Mouse (Mus musculus): ENCODE measurements around the gene Pdgfra. TPM values are rescaled to one million over a fixed set of nuclear protein-coding genes. Genes with fewer than 3 reads are reported as not detected.

Gene Pdgfra
- polyA plus RNA-seq, 1 experiment = 1.8 TPM

DNA sequence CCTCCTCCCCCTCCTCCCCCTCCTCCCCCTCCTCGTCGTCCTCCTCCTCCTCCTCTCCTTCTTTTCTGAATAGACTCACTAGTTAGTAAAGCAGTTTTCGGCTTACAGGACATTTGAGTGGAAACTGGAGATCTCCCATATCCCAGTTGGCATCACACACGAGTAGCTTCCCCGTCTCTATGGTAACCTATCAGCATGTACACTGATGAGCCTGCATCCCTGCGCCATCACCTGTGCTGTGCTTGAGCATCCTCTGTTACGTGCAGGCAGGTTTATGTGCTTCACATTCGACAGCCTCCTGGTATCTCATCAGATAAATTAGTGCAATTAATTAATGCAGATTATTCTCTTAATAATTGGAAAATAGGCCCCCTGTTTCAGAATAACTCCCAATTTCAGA lies 46.3 kb downstream of the Pdgfra start:
- Histone ChIP-seq H3K36me3 (ENCODE audit: control insufficient read depth, insufficient read depth) (no peaks in the 10 kb centered on the region), H3K4me3 (ENCODE audit: insufficient read depth, poor library complexity, severe bottlenecking) (no peak overlapping the region), H3K79me3 (ENCODE audit: low read depth) (no peaks in the 10 kb centered on the region), H3K79me2 (ENCODE audit: control insufficient read depth, insufficient read depth) (no peaks in the 10 kb centered on the region), H3ac (ENCODE audit: control insufficient read depth, insufficient read length, low read depth) (no peak overlapping the region), H3K27me3 (ENCODE audit: control insufficient read depth, insufficient read depth, insufficient read length) (no peaks in the 10 kb centered on the region)
- TF ChIP-seq CTCF (IDR thresholded peaks at IDR 0.05; ENCODE audit: control insufficient read depth, insufficient read depth, insufficient read length) = no peak
- no peak for TF ChIP-seq CEBPB (IDR thresholded peaks at IDR 0.05; ENCODE audit: low read depth)
- no peak for TF ChIP-seq MYOD1 (IDR thresholded peaks at IDR 0.05; ENCODE audit: control insufficient read depth, insufficient read length, low read depth)
- no peak for TF ChIP-seq MYOG (IDR thresholded peaks at IDR 0.05; ENCODE audit: control insufficient read depth, extremely low read depth, insufficient read length)
- no peak for TF ChIP-seq FOSL1 (IDR thresholded peaks at IDR 0.05; ENCODE audit: insufficient read depth, low read length, poor library complexity, severe bottlenecking)
- TF ChIP-seq USF1 (IDR thresholded peaks at IDR 0.05; ENCODE audit: low read depth) = no peak
- TF ChIP-seq MAX (IDR thresholded peaks at IDR 0.05) = no peak

DNA sequence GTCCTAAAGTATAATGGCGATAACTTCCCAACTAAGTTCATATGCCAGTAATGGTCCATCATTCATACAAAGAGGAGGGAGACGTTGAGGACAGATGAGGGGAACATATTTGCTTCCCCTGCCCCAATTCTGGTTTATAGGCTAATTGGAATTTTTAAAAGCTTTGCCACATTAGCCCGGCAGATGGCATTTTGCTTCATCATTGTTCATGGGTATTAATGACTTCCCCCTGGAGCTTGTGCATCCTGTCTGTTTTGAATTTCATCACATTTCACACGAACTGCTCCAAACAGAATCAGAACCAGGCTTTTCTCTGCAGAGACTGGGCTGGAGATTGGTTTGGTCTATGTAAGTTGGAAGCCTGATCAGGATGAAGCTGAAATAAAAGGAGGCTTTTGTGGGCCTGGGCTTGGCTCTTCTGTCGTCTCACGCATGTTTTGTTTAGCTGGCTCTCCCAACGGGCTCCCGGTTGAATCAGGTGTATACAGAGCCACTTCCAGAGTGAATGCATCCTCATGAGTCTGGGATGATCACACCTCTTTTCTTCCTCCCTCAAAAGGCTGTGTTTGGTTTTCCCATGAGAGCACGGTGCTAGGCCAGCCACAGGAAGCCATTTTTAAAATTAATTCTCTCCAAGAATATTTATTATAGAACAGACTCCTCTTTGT lies 47.7 kb downstream of the Pdgfra start:
- Histone ChIP-seq H3K79me3 (ENCODE audit: low read depth) (no peaks in the 10 kb centered on the region), H3K36me3 (ENCODE audit: control insufficient read depth, insufficient read depth) (no peaks in the 10 kb centered on the region), H3K4me3 (ENCODE audit: insufficient read depth, poor library complexity, severe bottlenecking) (no peak overlapping the region), H3K27me3 (ENCODE audit: control insufficient read depth, insufficient read depth, insufficient read length) (no peaks in the 10 kb centered on the region), H3K79me2 (ENCODE audit: control insufficient read depth, insufficient read depth) (no peaks in the 10 kb centered on the region), H3ac (ENCODE audit: control insufficient read depth, insufficient read length, low read depth) (no peak overlapping the region)
- TF ChIP-seq USF1 (IDR thresholded peaks at IDR 0.05; ENCODE audit: low read depth) (no peak), MAX (IDR thresholded peaks at IDR 0.05) (no peak), CTCF (IDR thresholded peaks at IDR 0.05; ENCODE audit: control insufficient read depth, insufficient read depth, insufficient read length) (no peak), FOSL1 (IDR thresholded peaks at IDR 0.05; ENCODE audit: insufficient read depth, low read length, poor library complexity, severe bottlenecking) (no peak), MYOD1 (IDR thresholded peaks at IDR 0.05; ENCODE audit: control insufficient read depth, insufficient read length, low read depth) (no peak), CEBPB (IDR thresholded peaks at IDR 0.05; ENCODE audit: low read depth) (no peak), MYOG (IDR thresholded peaks at IDR 0.05; ENCODE audit: control insufficient read depth, extremely low read depth, insufficient read length) (no peak)

DNA sequence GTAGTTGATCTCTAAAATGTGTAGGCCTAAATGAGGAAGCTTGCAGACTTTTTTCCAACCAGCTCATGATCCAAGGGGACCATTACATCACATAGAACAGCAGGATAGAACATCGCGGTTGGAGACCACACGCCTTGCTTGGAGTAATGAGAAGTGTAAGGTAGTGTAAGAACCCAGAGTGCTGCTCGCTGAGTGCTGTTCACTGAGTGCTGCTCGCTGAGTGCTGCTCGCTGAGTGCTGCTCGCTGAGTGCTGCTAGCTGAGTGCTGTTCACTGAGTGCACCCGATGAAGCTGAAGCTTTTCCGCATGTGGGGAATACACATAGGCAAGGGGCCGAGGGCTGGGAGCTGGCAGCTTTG lies 48.3 kb downstream of the Pdgfra start:
- TF ChIP-seq USF1 (IDR thresholded peaks at IDR 0.05; ENCODE audit: low read depth) (no peak), MYOG (IDR thresholded peaks at IDR 0.05; ENCODE audit: control insufficient read depth, extremely low read depth, insufficient read length) (no peak), CTCF (IDR thresholded peaks at IDR 0.05; ENCODE audit: control insufficient read depth, insufficient read depth, insufficient read length) (no peak), MYOD1 (IDR thresholded peaks at IDR 0.05; ENCODE audit: control insufficient read depth, insufficient read length, low read depth) (no peak), CEBPB (IDR thresholded peaks at IDR 0.05; ENCODE audit: low read depth) (no peak), MAX (IDR thresholded peaks at IDR 0.05) (no peak), FOSL1 (IDR thresholded peaks at IDR 0.05; ENCODE audit: insufficient read depth, low read length, poor library complexity, severe bottlenecking) (no peak)
- H3K36me3 ChIP-seq (ENCODE audit: control insufficient read depth, insufficient read depth) = no peaks in the 10 kb centered on the region
- H3K4me3 ChIP-seq (ENCODE audit: insufficient read depth, poor library complexity, severe bottlenecking) = no peak overlapping the region
- H3K79me2 ChIP-seq (ENCODE audit: control insufficient read depth, insufficient read depth) = no peaks in the 10 kb centered on the region
- H3ac ChIP-seq (ENCODE audit: control insufficient read depth, insufficient read length, low read depth) = no peak overlapping the region
- no peaks in the 10 kb centered on the region for H3K27me3 ChIP-seq (ENCODE audit: control insufficient read depth, insufficient read depth, insufficient read length)
- H3K79me3 ChIP-seq (ENCODE audit: low read depth) = no peaks in the 10 kb centered on the region

DNA sequence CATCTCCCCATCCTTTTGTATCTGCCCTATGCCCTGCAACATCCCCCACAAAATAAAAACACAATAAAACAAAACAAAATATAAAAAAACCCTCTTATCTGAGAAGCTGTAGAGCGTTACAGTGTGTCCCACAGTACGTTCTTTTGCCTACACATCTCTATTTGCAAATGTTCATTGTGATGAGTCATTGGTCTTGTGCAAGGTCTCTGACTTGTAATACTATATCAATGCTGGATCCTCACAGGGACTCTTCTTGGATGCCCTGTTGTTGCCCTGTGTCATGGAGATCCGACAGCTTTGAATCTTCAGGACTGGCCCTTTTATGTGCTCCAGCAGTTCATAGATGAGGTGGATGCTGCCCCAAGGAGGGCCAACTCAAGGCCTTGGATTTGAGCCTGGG lies 55.8 kb downstream of the Pdgfra start:
- Histone ChIP-seq H3K79me2 (ENCODE audit: control insufficient read depth, insufficient read depth) (no peaks in the 10 kb centered on the region), H3K79me3 (ENCODE audit: low read depth) (no peaks in the 10 kb centered on the region), H3K4me3 (ENCODE audit: insufficient read depth, poor library complexity, severe bottlenecking) (no peak overlapping the region), H3ac (ENCODE audit: control insufficient read depth, insufficient read length, low read depth) (no peak overlapping the region), H3K36me3 (ENCODE audit: control insufficient read depth, insufficient read depth) (no peaks in the 10 kb centered on the region), H3K27me3 (ENCODE audit: control insufficient read depth, insufficient read depth, insufficient read length) (no peaks in the 10 kb centered on the region)
- peak; percentile 64 for TF ChIP-seq CEBPB (IDR thresholded peaks at IDR 0.05; ENCODE audit: low read depth)
- TF ChIP-seq FOSL1 (IDR thresholded peaks at IDR 0.05; ENCODE audit: insufficient read depth, low read length, poor library complexity, severe bottlenecking) = no peak
- TF ChIP-seq USF1 (IDR thresholded peaks at IDR 0.05; ENCODE audit: low read depth) = no peak

DNA sequence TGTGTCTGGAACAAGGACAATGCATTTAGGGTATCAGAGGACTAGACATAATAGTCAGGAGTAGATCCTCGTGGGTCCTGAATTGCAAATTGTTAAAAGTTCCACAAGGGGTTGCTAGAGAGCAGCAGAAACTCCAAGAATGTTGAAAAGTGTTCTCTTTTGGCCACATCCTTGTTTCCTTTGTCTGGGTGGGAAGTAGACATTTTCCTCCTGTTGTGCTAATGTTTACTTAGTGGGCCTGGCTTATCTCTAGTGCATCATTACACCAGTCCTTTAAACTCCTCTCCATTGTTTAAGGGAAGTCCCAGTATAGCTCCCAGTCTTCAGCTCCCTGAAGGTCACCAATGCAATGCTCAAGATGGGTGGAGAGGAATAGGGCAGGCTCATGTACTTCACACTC lies 57.9 kb downstream of the Pdgfra start:
- Histone ChIP-seq H3K36me3 (ENCODE audit: control insufficient read depth, insufficient read depth) (no peaks in the 10 kb centered on the region), H3K79me2 (ENCODE audit: control insufficient read depth, insufficient read depth) (no peaks in the 10 kb centered on the region), H3K27me3 (ENCODE audit: control insufficient read depth, insufficient read depth, insufficient read length) (peaks cover 4% of the 10 kb centered on the region), H3ac (ENCODE audit: control insufficient read depth, insufficient read length, low read depth) (no peak overlapping the region), H3K79me3 (ENCODE audit: low read depth) (no peaks in the 10 kb centered on the region), H3K4me3 (ENCODE audit: insufficient read depth, poor library complexity, severe bottlenecking) (no peak overlapping the region)
- TF ChIP-seq USF1 (IDR thresholded peaks at IDR 0.05; ENCODE audit: low read depth) (no peak), CEBPB (IDR thresholded peaks at IDR 0.05; ENCODE audit: low read depth) (no peak), MYOG (IDR thresholded peaks at IDR 0.05; ENCODE audit: control insufficient read depth, extremely low read depth, insufficient read length) (no peak), CTCF (IDR thresholded peaks at IDR 0.05; ENCODE audit: control insufficient read depth, insufficient read depth, insufficient read length) (no peak), FOSL1 (IDR thresholded peaks at IDR 0.05; ENCODE audit: insufficient read depth, low read length, poor library complexity, severe bottlenecking) (no peak), MYOD1 (IDR thresholded peaks at IDR 0.05; ENCODE audit: control insufficient read depth, insufficient read length, low read depth) (no peak), MAX (IDR thresholded peaks at IDR 0.05) (no peak)

DNA sequence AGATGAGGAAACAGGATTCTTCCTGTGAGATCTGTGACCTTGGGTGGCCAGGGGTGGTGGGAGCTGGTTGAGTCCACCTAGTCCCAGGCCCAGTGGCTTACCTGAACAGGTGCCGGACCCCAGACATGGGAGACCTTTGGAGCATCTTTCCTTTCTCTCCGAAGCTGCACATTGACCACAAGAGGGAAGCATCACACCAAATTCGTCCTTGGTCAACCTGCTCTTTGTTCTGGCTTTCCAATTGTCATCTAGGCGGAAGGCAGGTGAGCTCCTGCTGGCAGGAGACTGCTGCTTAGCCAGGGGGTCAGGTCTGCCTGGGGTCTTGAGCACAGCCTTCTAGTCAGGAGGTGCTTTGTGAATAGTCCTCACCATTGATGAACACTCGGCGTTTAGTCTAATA lies 62.4 kb downstream of the Pdgfra start:
- H3K27me3 ChIP-seq (ENCODE audit: control insufficient read depth, insufficient read depth, insufficient read length) = peaks cover 8% of the 10 kb centered on the region
- no peak for TF ChIP-seq CEBPB (IDR thresholded peaks at IDR 0.05; ENCODE audit: low read depth)
- no peak for TF ChIP-seq CTCF (IDR thresholded peaks at IDR 0.05; ENCODE audit: control insufficient read depth, insufficient read depth, insufficient read length)
- no peak for TF ChIP-seq MAX (IDR thresholded peaks at IDR 0.05)
- TF ChIP-seq FOSL1 (IDR thresholded peaks at IDR 0.05; ENCODE audit: insufficient read depth, low read length, poor library complexity, severe bottlenecking) = no peak
- no peak for TF ChIP-seq USF1 (IDR thresholded peaks at IDR 0.05; ENCODE audit: low read depth)
- no peak for TF ChIP-seq MYOD1 (IDR thresholded peaks at IDR 0.05; ENCODE audit: control insufficient read depth, insufficient read length, low read depth)
- TF ChIP-seq MYOG (IDR thresholded peaks at IDR 0.05; ENCODE audit: control insufficient read depth, extremely low read depth, insufficient read length) = no peak
- H3ac ChIP-seq (ENCODE audit: control insufficient read depth, insufficient read length, low read depth) = no peak overlapping the region
- H3K4me3 ChIP-seq (ENCODE audit: insufficient read depth, poor library complexity, severe bottlenecking) = no peak overlapping the region
- no peaks in the 10 kb centered on the region for H3K79me2 ChIP-seq (ENCODE audit: control insufficient read depth, insufficient read depth)
- no peaks in the 10 kb centered on the region for H3K79me3 ChIP-seq (ENCODE audit: low read depth)
- no peaks in the 10 kb centered on the region for H3K36me3 ChIP-seq (ENCODE audit: control insufficient read depth, insufficient read depth)

Data from C2C12 (cell line).